Mouse (Mus musculus) cerebellum, adult 2 months (tissue): ENCODE results near the gene Prdm2.

Source experiments
- CTCF ChIP-seq: fragments of 200-500 bp; IDR thresholded peaks from 2 replicates; pipeline ENCODE4 v1.5.1; 2011; ENCODE audit warnings: low read depth, mild to moderate bottlenecking, control low read depth, low read length, moderate library complexity, borderline replicate concordance; ENCODE audit not compliant: insufficient read depth
- POLR2A ChIP-seq: fragments of 200-500 bp; IDR thresholded peaks from 2 replicates; pipeline ENCODE4 v1.6.1; 2011; ENCODE audit warnings: low read length, control low read depth, borderline replicate concordance; ENCODE audit not compliant: insufficient read depth

- TF ChIP-seq POLR2A (no peak), CTCF (no peak)
Observed at GRCm38 (mm10) chr4:143209997-143210396, 2.8 kb downstream of the Prdm2 start.
